Mouse (Mus musculus) stomach, embryonic 14.5 days (tissue): ENCODE data around the gene Fam189b. TPM values are rescaled to one million over a fixed set of nuclear protein-coding genes. Genes with fewer than 3 reads are reported as not detected.

Experiments used
- ATAC-seq: fragments of 200-750 bp; cut with Nextera tagmentation; 2 replicates; pipeline ENCODE4 v1.8.0; 2017; ENCODE audit warnings: low read depth, moderate TSS enrichment; ENCODE audit not compliant: insufficient number of reproducible peaks, insufficient read depth, low FRiP score
- H3K27ac ChIP-seq: fragments of 300-500 bp; sonication (generic); 2 replicates; pipeline ENCODE4 v1.5.1; 2014; ENCODE audit warnings: mild to moderate bottlenecking, low read length, moderate library complexity, mixed read lengths
- H3K27me3 ChIP-seq: fragments of 300-500 bp; sonication (generic); 2 replicates; pipeline ENCODE4 v1.6.1; 2014; ENCODE audit warnings: low read length, control low read depth, mixed read lengths; ENCODE audit not compliant: control insufficient read depth, insufficient read depth
- H3K36me3 ChIP-seq: fragments of 300-500 bp; sonication (generic); 2 replicates; pipeline ENCODE4 v1.6.1; 2014; ENCODE audit warnings: mild to moderate bottlenecking, control low read depth, low read length, moderate library complexity, mixed read lengths; ENCODE audit not compliant: control insufficient read depth, insufficient read depth
- H3K4me1 ChIP-seq: fragments of 300-500 bp; sonication (generic); 2 replicates; pipeline ENCODE4 v1.6.1; 2014; ENCODE audit warnings: low read length, control low read depth, mixed read lengths; ENCODE audit not compliant: control insufficient read depth, insufficient read depth
- H3K4me2 ChIP-seq: fragments of 300-500 bp; sonication (generic); replicated peaks from 2 replicates; pipeline ENCODE4 v1.6.1; 2014; ENCODE audit warnings: low read depth, low read length, control low read depth
- H3K4me3 ChIP-seq: fragments of 300-500 bp; sonication (generic); 2 replicates; pipeline ENCODE4 v1.5.1; 2014; ENCODE audit warnings: low read depth, low read length, control low read depth
- H3K9ac ChIP-seq: fragments of 300-500 bp; sonication (generic); replicated peaks from 2 replicates; pipeline ENCODE4 v1.6.1; 2014; ENCODE audit warnings: low read depth, mild to moderate bottlenecking, control low read depth, low read length, moderate library complexity, mixed read lengths
- H3K9me3 ChIP-seq: fragments of 300-500 bp; sonication (generic); 2 replicates; pipeline ENCODE4 v1.6.1; 2016; ENCODE audit warnings: low read depth, low read length, control low read depth; ENCODE audit not compliant: control insufficient read depth
- WGBS: fragments of 180-500 bp; shearing (Covaris S2); extraction: QIAGEN DNeasy Blood & Tissue Kit; methylation state at CpG from one replicate; pipeline ENCODE4 v1.1.7; 2014; 5-methylcytosine and 5-hydroxymethylcytosine counted together
- polyA plus RNA-seq: library from polyadenylated mRNA; unstranded; fragments of >200 nt; fragmentation: Nextera tagmentation; extraction: Ambion mirVana; gene quantifications from 2 replicates; pipeline ENCODE4 v1.2.1, GENCODE M21; 2014

The Fam189b gene
- polyA plus RNA-seq, 1 experiment from 2014 or later: 28.3 TPM

- Histone ChIP-seq H3K4me1 (peaks cover 18% of the 10 kb centered on the region; the same call in 1 of the 2 replicates), H3K36me3 (peaks cover 10% of the 10 kb centered on the region; the same call in 1 of the 2 replicates), H3K27ac (no peak overlapping the region), H3K9me3 (no peaks in the 10 kb centered on the region), H3K4me3 (no peak overlapping the region), H3K4me2 (no peak overlapping the region), H3K27me3 (no peaks in the 10 kb centered on the region), H3K9ac (no peak overlapping the region)
- ATAC-seq: no peak
- WGBS: 85% methylated on average over 18 of the region's 18 CpGs
Measured at GRCm38 (mm10) chr3:89187690-89188477, 4.9 kb downstream of the Fam189b start.

DNA sequence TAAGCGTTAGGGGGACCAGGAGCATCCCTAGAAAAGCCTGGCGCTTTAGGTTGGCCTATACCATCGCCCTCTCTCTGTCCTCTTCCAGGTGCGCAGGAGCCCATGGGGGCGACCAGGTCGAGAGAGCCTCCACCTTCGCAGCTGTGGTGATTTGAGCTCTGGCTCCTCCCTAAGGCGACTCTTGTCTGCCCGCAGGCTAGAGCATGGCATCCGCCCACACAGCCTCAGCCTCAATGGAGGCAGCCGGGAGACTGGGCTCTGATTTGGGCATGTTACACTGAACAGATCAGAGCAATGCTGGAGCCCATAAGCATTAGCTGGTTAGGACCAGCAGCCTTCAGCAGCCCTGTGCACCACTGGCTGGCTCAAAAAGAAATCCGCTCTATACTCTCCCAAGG lies 5.5 kb downstream of the Fam189b start:
- H3K9me3 ChIP-seq: no peaks in the 10 kb centered on the region
- peaks cover 10% of the 10 kb centered on the region; the same call in 1 of the 2 replicates for H3K36me3 ChIP-seq
- ATAC-seq: no peak
- H3K4me3 ChIP-seq: no peak overlapping the region
- H3K4me2 ChIP-seq: no peak overlapping the region
- WGBS: 74% methylated on average over 12 of the region's 12 CpGs
- H3K27ac ChIP-seq: no peak overlapping the region
- no peaks in the 10 kb centered on the region for H3K27me3 ChIP-seq
- no peak overlapping the region for H3K9ac ChIP-seq
- peaks cover 17% of the 10 kb centered on the region; the same call in 1 of the 2 replicates for H3K4me1 ChIP-seq

DNA sequence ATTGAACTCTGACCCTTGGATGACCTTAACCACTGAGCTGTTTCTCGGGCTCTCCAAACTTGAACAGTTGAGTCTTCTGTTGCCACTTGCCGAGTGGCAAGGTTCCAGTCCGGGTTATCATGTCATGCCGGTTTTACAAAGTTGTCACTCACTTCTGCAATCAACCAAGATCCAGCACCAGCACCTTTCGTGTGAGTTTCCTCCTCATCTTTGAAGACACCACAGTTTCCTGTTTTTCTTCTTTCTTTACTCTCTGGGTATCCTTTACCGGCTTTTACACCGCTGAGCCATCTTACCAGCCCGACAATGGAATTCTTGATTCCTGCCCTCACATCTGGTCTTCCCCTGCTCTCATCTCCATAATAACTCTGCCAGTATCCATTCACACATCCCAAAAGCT lies 7.5 kb downstream of the Fam189b start:
- H3K4me3 ChIP-seq: no peak overlapping the region
- peaks cover 10% of the 10 kb centered on the region; the same call in 1 of the 2 replicates for H3K36me3 ChIP-seq
- no peaks in the 10 kb centered on the region for H3K9me3 ChIP-seq
- no peak overlapping the region for H3K4me2 ChIP-seq
- H3K27ac ChIP-seq: no peak overlapping the region
- 85% methylated on average over 8 of the region's 8 CpGs for WGBS
- H3K4me1 ChIP-seq: peaks cover under 1% of the 10 kb centered on the region; the same call in 1 of the 2 replicates
- H3K9ac ChIP-seq: no peak overlapping the region
- ATAC-seq: no peak
- H3K27me3 ChIP-seq: no peaks in the 10 kb centered on the region

DNA sequence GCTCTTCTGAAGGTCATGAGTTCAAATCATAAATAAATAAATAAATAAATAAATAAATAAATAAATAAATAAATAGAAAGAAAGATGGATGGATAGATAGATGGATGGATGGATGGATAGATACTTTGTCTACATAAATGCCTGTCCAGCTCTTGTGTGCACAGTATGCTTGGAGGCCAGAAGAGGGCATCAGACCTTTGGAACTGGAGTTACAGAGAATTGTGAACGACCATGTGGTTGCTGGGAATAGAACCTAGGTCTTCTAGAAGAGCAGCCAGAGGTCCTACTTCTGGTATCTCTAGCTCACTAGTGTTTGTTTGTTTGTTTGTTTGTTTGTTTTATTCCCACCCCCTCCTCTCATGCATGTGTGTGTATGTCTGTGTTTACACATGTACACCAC lies 10.4 kb downstream of the Fam189b start:
- Histone ChIP-seq H3K9ac (no peak overlapping the region), H3K4me3 (no peak overlapping the region), H3K27me3 (no peaks in the 10 kb centered on the region), H3K36me3 (0 out of 2 replicates have a peak, but pooled peaks cover 4% of the 10 kb centered on the region), H3K9me3 (no peaks in the 10 kb centered on the region), H3K4me2 (no peak overlapping the region), H3K4me1 (no peaks in the 10 kb centered on the region), H3K27ac (no peak overlapping the region)
- 89% methylated on average over 1 of the region's 1 CpGs for WGBS
- ATAC-seq: no peak

- no peak overlapping the region for H3K27ac ChIP-seq
- ATAC-seq: no peak
- H3K9me3 ChIP-seq: no peaks in the 10 kb centered on the region
- H3K9ac ChIP-seq: no peak overlapping the region
- no peaks in the 10 kb centered on the region for H3K4me1 ChIP-seq
- H3K27me3 ChIP-seq: no peaks in the 10 kb centered on the region
- no peak overlapping the region for H3K4me2 ChIP-seq
- no peak overlapping the region for H3K4me3 ChIP-seq
- WGBS: 94% methylated on average over 2 of the region's 2 CpGs
- H3K36me3 ChIP-seq: no peaks in the 10 kb centered on the region
Measured at GRCm38 (mm10) chr3:89193853-89194252, 10.9 kb downstream of the Fam189b start.

DNA sequence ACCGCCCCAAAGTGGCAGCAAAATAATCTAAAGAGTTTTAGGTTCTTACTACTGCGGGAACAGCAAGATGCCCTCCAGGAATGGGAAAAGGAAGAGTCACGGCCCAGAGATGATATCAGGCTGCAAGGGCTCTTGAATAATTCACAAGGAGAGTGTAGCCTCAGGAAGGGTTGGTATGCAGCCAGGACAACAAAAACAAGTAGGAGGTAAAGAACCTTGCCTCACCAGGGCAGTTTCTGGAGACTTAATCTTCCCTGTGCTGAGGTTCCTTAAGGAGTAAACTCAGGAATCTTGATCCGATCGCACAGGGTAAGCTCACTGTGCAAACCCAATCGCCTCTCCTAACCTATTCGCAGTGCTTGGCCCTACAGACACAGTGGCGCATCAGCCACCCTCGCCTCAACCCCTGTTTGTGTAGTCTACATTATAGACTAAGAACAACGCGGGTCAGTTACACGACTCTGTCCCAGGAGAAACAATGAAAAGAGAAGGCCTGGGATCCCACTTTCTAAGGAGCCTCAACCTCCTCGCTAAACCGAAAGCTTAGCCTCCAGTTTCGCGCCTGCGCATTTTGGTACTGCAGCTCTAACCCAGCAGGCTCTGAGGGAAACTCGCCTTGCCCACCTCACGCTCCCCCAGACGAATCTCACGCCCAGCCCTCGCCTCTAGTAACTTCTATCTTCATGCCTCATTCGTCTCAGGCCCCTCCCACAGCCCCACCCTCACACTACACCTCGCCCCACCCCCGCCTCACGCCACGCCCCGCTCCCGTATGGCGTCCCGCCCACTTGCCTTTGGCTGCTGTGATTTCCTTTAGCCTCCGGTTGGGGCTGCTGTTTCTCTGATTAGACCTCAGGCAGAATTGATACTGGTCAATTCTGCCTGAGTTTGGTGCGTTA lies 13.3 kb downstream of the Fam189b start:
- H3K9me3 ChIP-seq: no peaks in the 10 kb centered on the region
- peak; percentile 98 for ATAC-seq
- H3K4me3 ChIP-seq: peak overlapping the region; percentile 33
- no peaks in the 10 kb centered on the region for H3K36me3 ChIP-seq
- no peaks in the 10 kb centered on the region for H3K4me1 ChIP-seq
- H3K9ac ChIP-seq: peak overlapping the region; percentile 45
- no peaks in the 10 kb centered on the region for H3K27me3 ChIP-seq
- H3K4me2 ChIP-seq: peak overlapping the region; percentile 60
- peak overlapping the region; percentile 69 for H3K27ac ChIP-seq
- 8% methylated on average over 33 of the region's 33 CpGs for WGBS

GRCm38 (mm10) chr3:89199839-89200238 lies 16.9 kb downstream of the Fam189b start:
- H3K4me3 ChIP-seq: no peak overlapping the region
- 81% methylated on average over 3 of the region's 3 CpGs for WGBS

More at GRCm38 (mm10) chr3:89199839-89200238, 16.9 kb downstream of the Fam189b start:
- peaks cover 4% of the 10 kb centered on the region; the same call in 1 of the 2 replicates for H3K36me3 ChIP-seq
- no peaks in the 10 kb centered on the region for H3K4me1 ChIP-seq
- H3K9ac ChIP-seq: no peak overlapping the region
- ATAC-seq: no peak
- H3K27me3 ChIP-seq: no peaks in the 10 kb centered on the region
- no peak overlapping the region for H3K27ac ChIP-seq
- H3K4me2 ChIP-seq: no peak overlapping the region
- no peaks in the 10 kb centered on the region for H3K9me3 ChIP-seq
